Mouse (Mus musculus): ENCODE measurements around the gene Fgf12. TPM values are rescaled to one million over a fixed set of nuclear protein-coding genes. Genes with fewer than 3 reads are reported as not detected.
A peak's percentile ranks its signal among the peaks of the same experiment; 100 is the strongest.

Gene Fgf12
- polyA plus RNA-seq, 1 experiment, result not detected

- Histone ChIP-seq H3K36me3 (ENCODE audit: control insufficient read depth, insufficient read depth) (no peaks in the 10 kb centered on the region), H3K79me3 (ENCODE audit: low read depth) (no peaks in the 10 kb centered on the region), H3K27me3 (ENCODE audit: control insufficient read depth, insufficient read depth, insufficient read length) (no peaks in the 10 kb centered on the region), H3ac (ENCODE audit: control insufficient read depth, insufficient read length, low read depth) (no peak overlapping the region), H3K4me3 (ENCODE audit: insufficient read depth, poor library complexity, severe bottlenecking) (no peak overlapping the region), H3K79me2 (ENCODE audit: control insufficient read depth, insufficient read depth) (no peaks in the 10 kb centered on the region)
- no peak for TF ChIP-seq MYOD1 (IDR thresholded peaks at IDR 0.05; ENCODE audit: control insufficient read depth, insufficient read length, low read depth)
- no peak for TF ChIP-seq MAX (IDR thresholded peaks at IDR 0.05)
- no peak for TF ChIP-seq USF1 (IDR thresholded peaks at IDR 0.05; ENCODE audit: low read depth)
Measured at GRCm38 (mm10) chr16:28734461-28734860, 18.4 kb downstream of the Fgf12 start.

GRCm38 (mm10) chr16:28726792-28727191 lies 26.1 kb downstream of the Fgf12 start:
- H3K79me2 ChIP-seq (ENCODE audit: control insufficient read depth, insufficient read depth), result no peaks in the 10 kb centered on the region
- no peaks in the 10 kb centered on the region for H3K27me3 ChIP-seq (ENCODE audit: control insufficient read depth, insufficient read depth, insufficient read length)
- no peak for TF ChIP-seq MYOG (IDR thresholded peaks at IDR 0.05; ENCODE audit: control insufficient read depth, extremely low read depth, insufficient read length)
- TF ChIP-seq CEBPB (IDR thresholded peaks at IDR 0.05; ENCODE audit: low read depth), result no peak
- no peak for TF ChIP-seq MAX (IDR thresholded peaks at IDR 0.05)
- no peak for TF ChIP-seq FOSL1 (IDR thresholded peaks at IDR 0.05; ENCODE audit: insufficient read depth, low read length, poor library complexity, severe bottlenecking)
- TF ChIP-seq CTCF (IDR thresholded peaks at IDR 0.05; ENCODE audit: control insufficient read depth, insufficient read depth, insufficient read length), result no peak
- no peak for TF ChIP-seq USF1 (IDR thresholded peaks at IDR 0.05; ENCODE audit: low read depth)
- no peak for TF ChIP-seq MYOD1 (IDR thresholded peaks at IDR 0.05; ENCODE audit: control insufficient read depth, insufficient read length, low read depth)
- no peaks in the 10 kb centered on the region for H3K79me3 ChIP-seq (ENCODE audit: low read depth)
- no peak overlapping the region for H3K4me3 ChIP-seq (ENCODE audit: insufficient read depth, poor library complexity, severe bottlenecking)
- no peaks in the 10 kb centered on the region for H3K36me3 ChIP-seq (ENCODE audit: control insufficient read depth, insufficient read depth)
- H3ac ChIP-seq (ENCODE audit: control insufficient read depth, insufficient read length, low read depth), result no peak overlapping the region

GRCm38 (mm10) chr16:28706623-28707022 lies 46.2 kb downstream of the Fgf12 start:
- Histone ChIP-seq H3K79me3 (ENCODE audit: low read depth) (no peaks in the 10 kb centered on the region), H3ac (ENCODE audit: control insufficient read depth, insufficient read length, low read depth) (no peak overlapping the region), H3K36me3 (ENCODE audit: control insufficient read depth, insufficient read depth) (no peaks in the 10 kb centered on the region), H3K4me3 (ENCODE audit: insufficient read depth, poor library complexity, severe bottlenecking) (no peak overlapping the region), H3K27me3 (ENCODE audit: control insufficient read depth, insufficient read depth, insufficient read length) (no peaks in the 10 kb centered on the region), H3K79me2 (ENCODE audit: control insufficient read depth, insufficient read depth) (no peaks in the 10 kb centered on the region)
- no peak for TF ChIP-seq MYOG (IDR thresholded peaks at IDR 0.05; ENCODE audit: control insufficient read depth, extremely low read depth, insufficient read length)
- no peak for TF ChIP-seq MAX (IDR thresholded peaks at IDR 0.05)
- no peak for TF ChIP-seq CEBPB (IDR thresholded peaks at IDR 0.05; ENCODE audit: low read depth)
- TF ChIP-seq USF1 (IDR thresholded peaks at IDR 0.05; ENCODE audit: low read depth), result no peak
- no peak for TF ChIP-seq MYOD1 (IDR thresholded peaks at IDR 0.05; ENCODE audit: control insufficient read depth, insufficient read length, low read depth)
- TF ChIP-seq FOSL1 (IDR thresholded peaks at IDR 0.05; ENCODE audit: insufficient read depth, low read length, poor library complexity, severe bottlenecking), result no peak
- no peak for TF ChIP-seq CTCF (IDR thresholded peaks at IDR 0.05; ENCODE audit: control insufficient read depth, insufficient read depth, insufficient read length)

- H3ac ChIP-seq (ENCODE audit: control insufficient read depth, insufficient read length, low read depth), result no peak overlapping the region
Measured at GRCm38 (mm10) chr16:28700346-28700745, 52.5 kb downstream of the Fgf12 start.

GRCm38 (mm10) chr16:28696851-28697250 lies 56.0 kb downstream of the Fgf12 start:
- Histone ChIP-seq H3K79me2 (ENCODE audit: control insufficient read depth, insufficient read depth) (no peaks in the 10 kb centered on the region), H3K4me3 (ENCODE audit: insufficient read depth, poor library complexity, severe bottlenecking) (no peak overlapping the region), H3ac (ENCODE audit: control insufficient read depth, insufficient read length, low read depth) (no peak overlapping the region), H3K36me3 (ENCODE audit: control insufficient read depth, insufficient read depth) (no peaks in the 10 kb centered on the region), H3K79me3 (ENCODE audit: low read depth) (no peaks in the 10 kb centered on the region), H3K27me3 (ENCODE audit: control insufficient read depth, insufficient read depth, insufficient read length) (no peaks in the 10 kb centered on the region)
- no peak for TF ChIP-seq CEBPB (IDR thresholded peaks at IDR 0.05; ENCODE audit: low read depth)
- no peak for TF ChIP-seq CTCF (IDR thresholded peaks at IDR 0.05; ENCODE audit: control insufficient read depth, insufficient read depth, insufficient read length)
- no peak for TF ChIP-seq MYOG (IDR thresholded peaks at IDR 0.05; ENCODE audit: control insufficient read depth, extremely low read depth, insufficient read length)
- no peak for TF ChIP-seq MAX (IDR thresholded peaks at IDR 0.05)
- TF ChIP-seq MYOD1 (IDR thresholded peaks at IDR 0.05; ENCODE audit: control insufficient read depth, insufficient read length, low read depth), result peak; percentile 14

More at GRCm38 (mm10) chr16:28700346-28700745, 52.5 kb downstream of the Fgf12 start:
- Histone ChIP-seq H3K79me2 (ENCODE audit: control insufficient read depth, insufficient read depth) (no peaks in the 10 kb centered on the region), H3K79me3 (ENCODE audit: low read depth) (no peaks in the 10 kb centered on the region), H3K27me3 (ENCODE audit: control insufficient read depth, insufficient read depth, insufficient read length) (no peaks in the 10 kb centered on the region), H3K36me3 (ENCODE audit: control insufficient read depth, insufficient read depth) (no peaks in the 10 kb centered on the region), H3K4me3 (ENCODE audit: insufficient read depth, poor library complexity, severe bottlenecking) (no peak overlapping the region)
- TF ChIP-seq CTCF (IDR thresholded peaks at IDR 0.05; ENCODE audit: control insufficient read depth, insufficient read depth, insufficient read length) (no peak), FOSL1 (IDR thresholded peaks at IDR 0.05; ENCODE audit: insufficient read depth, low read length, poor library complexity, severe bottlenecking) (no peak), CEBPB (IDR thresholded peaks at IDR 0.05; ENCODE audit: low read depth) (no peak), MYOD1 (IDR thresholded peaks at IDR 0.05; ENCODE audit: control insufficient read depth, insufficient read length, low read depth) (no peak), MAX (IDR thresholded peaks at IDR 0.05) (no peak), MYOG (IDR thresholded peaks at IDR 0.05; ENCODE audit: control insufficient read depth, extremely low read depth, insufficient read length) (no peak), USF1 (IDR thresholded peaks at IDR 0.05; ENCODE audit: low read depth) (no peak)

GRCm38 (mm10) chr16:28694113-28694899 lies 58.6 kb downstream of the Fgf12 start:
- Histone ChIP-seq H3K79me2 (ENCODE audit: control insufficient read depth, insufficient read depth) (no peaks in the 10 kb centered on the region), H3K79me3 (ENCODE audit: low read depth) (no peaks in the 10 kb centered on the region), H3K36me3 (ENCODE audit: control insufficient read depth, insufficient read depth) (no peaks in the 10 kb centered on the region), H3K27me3 (ENCODE audit: control insufficient read depth, insufficient read depth, insufficient read length) (no peaks in the 10 kb centered on the region), H3K4me3 (ENCODE audit: insufficient read depth, poor library complexity, severe bottlenecking) (no peak overlapping the region), H3ac (ENCODE audit: control insufficient read depth, insufficient read length, low read depth) (no peak overlapping the region)
- TF ChIP-seq USF1 (IDR thresholded peaks at IDR 0.05; ENCODE audit: low read depth), result no peak
- no peak for TF ChIP-seq FOSL1 (IDR thresholded peaks at IDR 0.05; ENCODE audit: insufficient read depth, low read length, poor library complexity, severe bottlenecking)
- TF ChIP-seq MYOG (IDR thresholded peaks at IDR 0.05; ENCODE audit: control insufficient read depth, extremely low read depth, insufficient read length), result no peak

Data from C2C12 (cell line).